Mouse (Mus musculus) adrenal gland (tissue): ENCODE data around the gene Slc25a1.
"Not testable (repeated sequence)": the region's sequence is repeated elsewhere in the genome, so short reads cannot be mapped to it uniquely, and the experiment has no call there.

ENCODE experiments used
- intact Hi-C: fragments of 180-260 bp; cut with DNase I; formaldehyde crosslinking; loops from one replicate; pipeline ENCODE4 v1.15.1; 2025
- long read RNA-seq, 2 experiments: library from polyadenylated mRNA; unstranded; transcript quantifications; one replicate each; pipeline ENCODE4 v2.0.0; 2020; ENCODE audit warnings: borderline replicate concordance in 1 of 2; ENCODE audit not compliant: insufficient replicate concordance in 1 of 2

Gene Slc25a1
- long read RNA-seq, experiment 1, transcript Slc25a1-201 (9 exons, 1,666 nt) = major isoform, 155 of 230 reads
- long read RNA-seq, experiment 1, partial matches to known transcripts = 16 of 230 reads
- long read RNA-seq, experiment 1, other reads (novel, unspliced or antisense) = 59 of 230 reads
- long read RNA-seq, experiment 2, transcript Slc25a1-201 (9 exons, 1,666 nt) = major isoform, 154 of 235 reads
- long read RNA-seq, experiment 2, partial matches to known transcripts = 5 of 235 reads
- long read RNA-seq, experiment 2, other reads (novel, unspliced or antisense) = 76 of 235 reads

DNA sequence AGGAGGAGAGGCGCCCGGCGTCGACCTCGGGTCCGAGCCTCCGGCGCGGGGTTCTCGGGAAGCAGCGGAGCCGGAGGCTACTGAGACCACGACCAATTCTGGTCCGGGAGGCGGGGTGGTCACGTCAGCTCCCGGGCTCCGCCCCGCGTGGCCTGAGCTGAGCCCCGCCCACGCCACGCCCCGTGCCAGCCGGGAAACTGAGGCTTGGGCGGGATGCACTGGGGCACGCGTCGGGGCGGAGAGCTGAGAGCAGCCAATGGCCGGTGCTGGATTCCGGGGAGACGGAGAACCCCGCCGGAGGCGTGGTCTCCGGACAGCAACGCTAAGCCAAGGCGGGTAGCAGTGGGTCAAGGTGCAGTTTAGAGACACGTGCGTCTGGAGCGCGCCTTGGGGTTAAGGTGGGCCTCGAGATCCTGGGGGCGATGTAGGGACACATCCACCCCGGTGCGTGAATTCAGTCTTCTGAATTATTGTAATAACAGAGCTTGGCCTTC is at the start of gene Slc25a1:
TSS of gene Slc25a1 (minus strand) at position 133 of the 494 bp plus-strand sequence.
- intact Hi-C loops = loop anchor here (5.0 kb wide), 1 partner anchor 59 kb away; no protein-coding TSS in a partner anchor

DNA sequence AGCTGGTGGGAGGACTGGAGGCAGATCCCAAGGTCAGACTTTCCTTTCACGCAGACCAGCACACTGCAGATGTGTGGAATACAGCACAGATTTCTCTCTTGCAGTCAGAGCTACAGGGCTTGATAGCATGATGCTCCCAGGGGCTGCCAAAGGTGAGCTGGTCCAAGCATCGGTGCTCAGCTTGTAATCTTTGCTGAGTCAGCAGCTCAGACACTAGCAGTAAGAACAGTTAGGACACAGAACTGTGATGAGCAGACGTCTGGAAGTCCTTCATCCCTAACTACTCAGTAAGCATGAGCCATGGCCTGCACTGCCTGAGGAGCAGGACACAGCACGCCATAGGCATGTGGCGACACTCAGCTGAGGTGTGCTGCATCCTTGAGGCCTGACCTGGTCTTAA is 43.8 kb upstream of the Slc25a1 start:
- intact Hi-C loops = no loop called here

DNA sequence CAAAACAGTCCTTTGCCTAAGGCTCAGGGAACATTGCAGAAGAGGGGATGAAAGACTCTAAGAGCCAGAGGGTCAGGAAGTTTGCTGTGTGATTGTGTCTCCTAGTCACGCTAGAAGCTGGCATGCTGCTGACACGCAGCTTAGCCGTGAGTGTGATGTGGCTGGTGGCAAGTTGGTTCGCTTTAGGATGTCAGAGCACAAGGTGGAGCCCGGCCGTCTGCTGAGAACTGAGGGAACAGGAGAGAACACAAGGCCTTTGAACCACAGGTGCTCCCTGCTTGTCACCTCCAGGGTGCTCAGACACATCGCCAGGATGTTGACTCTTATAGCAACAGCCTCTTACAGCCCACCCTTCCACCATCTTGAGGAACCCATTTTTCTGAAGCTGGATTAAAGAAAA is 34.1 kb upstream of the Slc25a1 start:
- intact Hi-C loops = no loop called here

DNA sequence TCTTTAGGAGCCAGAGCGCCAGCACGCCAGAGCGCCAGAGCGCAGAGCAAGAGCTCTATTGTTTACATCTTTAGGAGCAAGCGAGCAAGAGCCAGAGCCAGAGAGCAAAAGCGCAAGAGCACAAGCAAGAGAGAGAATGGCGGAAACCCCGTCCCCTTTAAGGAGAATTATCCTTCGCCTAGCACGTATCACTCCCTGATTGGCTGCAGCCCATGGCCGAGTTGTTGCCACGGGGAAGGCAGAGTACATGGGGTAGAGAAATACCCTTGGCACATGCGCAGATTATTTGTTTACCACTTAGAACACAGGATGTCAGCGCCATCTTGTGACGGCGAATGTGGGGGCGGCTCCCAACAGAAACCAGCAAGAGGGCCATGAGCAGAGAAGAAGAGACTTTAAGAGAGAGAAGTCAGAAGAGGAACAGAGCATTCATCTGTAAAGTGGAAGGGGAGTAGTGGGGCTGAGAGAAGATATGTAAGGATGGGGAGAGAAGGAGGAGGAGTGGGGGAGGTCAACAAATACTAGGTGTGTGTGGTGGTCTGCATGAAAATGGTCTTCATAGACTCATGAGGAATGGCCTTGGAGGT is 28.1 kb upstream of the Slc25a1 start:
- intact Hi-C loops = not testable (repeated sequence)

DNA sequence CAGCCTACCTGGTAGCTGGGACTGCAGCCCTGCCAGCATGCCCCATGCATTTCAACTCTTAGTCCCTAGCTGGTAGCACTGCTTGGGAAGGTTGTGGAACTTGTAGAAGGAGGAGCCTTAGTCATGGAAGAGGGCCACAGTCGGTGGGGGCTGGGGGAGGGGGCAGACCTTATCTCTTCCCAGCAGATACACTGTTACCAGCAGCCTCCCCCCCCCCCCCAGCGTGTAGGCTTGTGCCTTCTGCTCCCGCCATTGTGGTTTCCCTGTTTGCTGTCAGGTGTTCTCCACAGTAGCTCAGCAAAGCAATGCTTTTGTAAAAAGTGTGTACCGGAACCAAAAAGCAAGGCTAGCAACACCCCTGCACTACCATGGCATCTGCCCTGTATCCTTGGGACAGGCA is 23.6 kb upstream of the Slc25a1 start:
- intact Hi-C loops = no loop called here

DNA sequence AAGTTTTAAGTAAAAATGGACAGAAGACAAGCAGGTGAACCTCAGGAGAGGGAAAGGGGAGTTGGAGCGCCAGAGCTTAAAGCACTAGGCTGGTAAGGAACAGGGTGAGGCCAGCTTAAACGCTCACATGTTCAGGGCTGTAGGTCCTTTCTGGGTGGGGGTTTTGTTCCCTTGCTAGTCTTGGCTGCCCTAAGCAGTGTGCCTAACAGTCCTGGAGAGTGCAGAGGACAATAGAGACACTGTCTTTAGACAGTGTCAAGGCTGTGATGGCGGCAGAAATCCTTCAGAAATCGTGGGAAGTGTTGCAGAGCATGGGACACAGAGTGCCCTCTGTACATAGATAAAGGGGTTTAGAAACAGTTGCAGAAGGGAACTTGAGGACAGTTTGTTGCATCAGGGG is 22.0 kb upstream of the Slc25a1 start:
- intact Hi-C loops = no loop called here

DNA sequence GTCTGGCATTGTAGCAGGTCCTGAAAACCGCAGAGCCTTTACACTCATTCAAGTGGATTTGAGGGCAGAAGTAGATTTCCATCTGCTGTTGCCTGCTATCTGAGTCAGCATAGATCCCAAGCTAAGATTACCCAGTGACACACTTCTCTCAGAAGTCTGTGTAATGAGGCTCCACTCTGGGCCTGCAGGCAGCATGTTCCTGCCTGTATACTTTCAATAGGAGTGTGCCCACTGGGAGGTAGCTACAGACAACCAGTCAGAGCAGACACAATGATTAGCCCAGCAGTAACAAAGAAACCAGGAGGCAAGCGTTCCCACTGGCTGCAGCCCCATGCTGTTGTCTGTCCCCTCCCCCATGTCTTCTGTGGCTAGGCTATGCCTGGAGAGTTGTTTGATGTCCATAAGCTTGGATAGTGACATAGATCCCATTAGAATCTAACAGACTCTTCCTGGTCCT is 21.4 kb upstream of the Slc25a1 start:
- intact Hi-C loops = no loop called here

DNA sequence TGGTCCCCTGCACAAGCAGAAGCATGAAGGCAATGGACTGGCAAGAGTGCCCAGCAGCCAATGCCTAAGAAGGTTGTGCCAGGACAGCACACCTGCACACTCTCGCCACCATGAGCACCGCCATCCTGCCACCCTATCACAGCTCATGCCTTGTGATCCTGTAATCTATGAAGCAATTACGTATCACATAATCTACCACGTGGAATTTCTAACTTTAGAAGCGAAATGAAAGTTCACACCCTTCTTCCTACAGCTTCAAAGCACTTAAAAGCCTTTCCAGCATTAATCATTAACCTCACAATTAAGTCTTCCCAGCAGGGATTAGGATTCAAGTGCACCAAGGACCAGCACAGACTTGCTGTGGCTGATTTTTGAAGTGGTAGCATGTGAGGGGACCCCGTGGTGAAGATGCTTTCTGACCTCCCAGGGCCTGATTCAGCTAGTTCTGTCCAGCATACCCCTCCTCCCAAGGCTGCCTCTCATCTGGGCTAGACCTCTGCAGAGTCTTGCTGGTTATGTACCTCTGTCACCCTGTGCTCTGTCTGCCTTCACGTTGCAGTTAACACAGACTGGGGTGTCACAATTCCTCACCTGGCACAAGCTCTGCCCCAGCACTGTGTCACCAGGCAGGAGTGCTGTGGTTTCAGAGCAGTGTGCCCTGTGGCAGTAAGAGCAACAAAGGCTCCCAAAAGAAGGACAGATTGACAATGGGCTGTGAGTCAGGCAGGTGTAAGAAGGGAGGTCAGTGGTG is 17.2 kb upstream of the Slc25a1 start:
- intact Hi-C loops = no loop called here

DNA sequence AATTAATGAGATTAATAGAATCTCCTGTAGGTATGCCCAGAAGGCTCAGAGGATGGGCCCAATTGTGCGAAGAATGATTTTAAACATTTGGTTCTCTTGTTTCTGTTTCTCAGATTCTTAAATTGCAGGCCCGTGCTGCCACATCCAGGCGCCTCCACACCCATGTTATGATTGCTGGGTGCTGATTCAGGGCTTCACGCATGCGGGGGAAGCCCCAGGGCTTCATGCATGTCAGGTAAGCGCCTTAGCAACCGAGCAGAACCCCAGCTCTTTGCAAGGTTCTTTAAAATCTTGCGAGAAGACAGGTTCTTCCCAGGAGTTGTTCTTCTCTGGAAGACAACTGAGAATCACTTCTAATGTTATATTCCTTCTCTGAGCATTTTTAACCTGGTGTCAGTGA is 15.4 kb upstream of the Slc25a1 start:
- intact Hi-C loops = no loop called here

DNA sequence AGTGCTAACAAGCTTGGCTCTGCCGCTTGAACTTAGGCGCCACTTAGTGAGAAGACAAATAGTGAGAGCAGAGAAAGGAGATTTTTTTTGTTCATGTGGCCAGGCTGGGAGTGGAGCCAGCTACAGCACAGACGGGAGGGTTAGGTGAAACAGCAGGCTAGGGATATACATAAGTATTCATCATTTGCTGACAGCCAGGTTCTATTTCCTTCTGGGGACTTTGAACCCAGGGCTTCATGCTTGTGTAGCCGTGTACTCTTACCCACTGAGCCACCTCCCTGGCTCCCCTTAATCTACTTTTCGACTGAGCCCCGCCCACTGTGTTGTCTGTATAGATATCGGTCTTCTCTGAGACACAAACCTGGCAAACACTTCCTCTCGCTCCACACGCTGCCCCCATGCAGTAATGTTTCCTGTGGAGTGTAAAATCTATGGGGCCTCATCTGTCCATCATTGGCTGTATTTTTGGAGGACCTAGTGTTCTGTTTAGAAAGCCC is 11.3 kb upstream of the Slc25a1 start:
- intact Hi-C loops = no loop called here

DNA sequence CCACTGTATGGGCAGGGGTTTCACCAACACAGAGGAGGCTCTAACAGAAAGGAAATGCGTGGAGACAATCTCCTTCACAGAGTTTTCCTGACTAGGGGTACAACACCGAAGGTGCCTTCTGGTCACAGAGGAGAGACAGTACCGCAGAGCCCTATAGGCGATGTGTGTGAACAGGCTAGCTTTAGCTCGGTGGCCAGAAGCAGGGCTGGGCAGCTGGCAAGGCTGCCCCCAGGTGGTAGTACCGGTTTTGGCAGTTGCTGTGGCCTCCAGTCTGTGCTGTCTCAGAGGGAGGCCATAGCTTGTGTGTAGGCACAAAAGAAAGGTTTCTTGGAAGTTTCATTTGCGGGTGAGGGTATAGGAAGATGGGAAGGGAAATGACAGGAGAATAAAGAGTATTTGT is 10.8 kb upstream of the Slc25a1 start:
- intact Hi-C loops = no loop called here

DNA sequence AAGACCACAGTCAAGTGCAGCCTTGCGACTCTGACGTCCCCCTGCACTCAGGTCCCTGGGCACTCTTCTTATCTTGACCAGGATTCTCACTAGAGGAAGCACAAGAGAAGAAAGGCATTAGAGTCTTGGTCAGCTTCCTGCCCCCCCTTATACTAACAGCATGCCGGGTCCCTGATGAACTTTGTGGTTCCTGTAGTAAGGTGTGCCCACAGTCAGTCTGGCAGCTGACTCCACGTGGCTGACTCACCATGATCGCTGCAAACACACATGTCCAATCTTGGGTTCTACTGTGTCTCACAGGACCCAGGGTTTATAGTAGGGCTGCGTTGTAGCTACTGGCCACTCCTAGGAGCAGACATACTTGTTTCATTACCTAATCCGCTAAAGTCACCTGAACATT is 10.2 kb upstream of the Slc25a1 start:
- intact Hi-C loops = no loop called here

DNA sequence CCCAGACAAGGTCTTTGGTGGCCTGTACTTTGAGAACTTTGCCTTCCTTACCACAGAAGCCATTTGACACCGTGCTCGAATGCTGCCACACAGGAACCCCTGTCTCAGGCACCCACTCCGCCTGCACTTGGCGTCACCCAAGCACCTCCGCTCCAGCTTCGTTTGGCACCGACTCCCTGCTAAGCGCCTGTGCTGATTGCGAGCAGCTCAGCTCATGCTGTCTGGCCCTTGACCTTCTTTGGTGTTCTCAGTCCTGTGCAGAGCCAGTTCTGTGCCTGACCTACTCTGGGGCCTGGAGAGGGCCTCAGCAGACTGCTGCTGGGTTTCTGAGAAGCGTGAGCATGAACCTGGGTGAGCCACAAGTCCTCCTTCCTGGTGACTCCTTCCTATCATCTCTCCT is 8.8 kb upstream of the Slc25a1 start:
- intact Hi-C loops = no loop called here

DNA sequence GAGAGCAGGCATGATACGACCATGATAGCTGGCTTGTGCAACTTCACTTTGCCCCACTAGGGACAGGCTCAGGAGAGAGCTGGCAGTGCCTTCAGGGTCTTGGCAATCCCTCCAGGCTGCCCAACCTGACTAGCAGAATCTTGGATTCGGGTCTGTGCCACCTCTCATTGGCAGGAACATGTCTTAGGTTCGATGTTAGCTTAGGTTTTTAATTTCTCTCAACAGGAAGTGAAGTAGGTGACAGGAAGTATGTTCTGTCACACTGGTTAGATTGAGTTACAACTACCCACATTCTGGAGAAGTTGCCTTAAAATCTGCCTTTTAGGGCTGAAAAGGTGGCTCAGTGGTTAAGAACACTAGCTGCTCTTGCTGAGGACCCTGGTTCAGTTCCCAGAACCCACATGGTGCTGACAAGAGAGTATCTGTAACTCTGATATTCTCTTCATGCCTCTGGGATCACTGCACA is 6.5 kb upstream of the Slc25a1 start:
- intact Hi-C loops = no loop called here

DNA sequence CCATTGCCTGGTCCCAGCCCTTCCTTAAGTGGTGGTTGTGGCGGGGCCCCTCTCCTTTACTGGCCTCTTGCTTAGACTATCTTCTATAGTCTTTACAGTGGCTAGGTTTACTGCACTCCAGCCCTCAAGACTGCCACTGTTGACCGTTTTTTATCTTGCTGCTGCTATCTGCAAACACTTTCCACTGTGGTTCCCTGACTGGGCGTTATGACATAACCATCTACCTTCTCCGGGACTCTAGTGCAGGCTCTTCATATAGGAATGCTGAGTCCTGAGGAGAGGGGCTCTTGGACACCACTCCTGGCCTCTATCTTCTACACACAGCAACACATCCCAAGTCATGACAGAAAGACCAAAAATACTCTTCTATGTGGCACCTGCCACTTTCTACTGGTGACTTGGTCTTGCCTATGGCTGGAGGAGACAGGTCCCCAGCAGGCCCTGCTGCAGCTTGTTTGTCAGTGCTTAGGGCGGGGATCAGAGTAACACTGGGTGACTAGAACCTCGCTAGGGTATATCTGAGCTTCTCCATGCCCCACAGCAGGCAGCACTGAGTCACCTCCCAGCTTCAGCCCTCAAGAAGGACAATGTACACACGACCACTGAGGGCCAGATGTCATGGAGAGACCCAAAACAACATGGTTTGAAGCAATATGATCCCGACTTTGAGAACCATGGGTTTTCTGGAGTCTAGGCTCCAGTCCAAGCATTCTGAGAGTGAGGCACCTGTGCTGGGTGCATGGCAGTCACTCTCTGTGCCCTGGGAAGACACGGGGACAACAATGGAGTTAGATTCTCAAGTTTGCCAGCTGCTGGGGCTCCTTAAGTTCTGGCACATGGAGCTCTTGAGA is 5.8 kb upstream of the Slc25a1 start:
- intact Hi-C loops = no loop called here

DNA sequence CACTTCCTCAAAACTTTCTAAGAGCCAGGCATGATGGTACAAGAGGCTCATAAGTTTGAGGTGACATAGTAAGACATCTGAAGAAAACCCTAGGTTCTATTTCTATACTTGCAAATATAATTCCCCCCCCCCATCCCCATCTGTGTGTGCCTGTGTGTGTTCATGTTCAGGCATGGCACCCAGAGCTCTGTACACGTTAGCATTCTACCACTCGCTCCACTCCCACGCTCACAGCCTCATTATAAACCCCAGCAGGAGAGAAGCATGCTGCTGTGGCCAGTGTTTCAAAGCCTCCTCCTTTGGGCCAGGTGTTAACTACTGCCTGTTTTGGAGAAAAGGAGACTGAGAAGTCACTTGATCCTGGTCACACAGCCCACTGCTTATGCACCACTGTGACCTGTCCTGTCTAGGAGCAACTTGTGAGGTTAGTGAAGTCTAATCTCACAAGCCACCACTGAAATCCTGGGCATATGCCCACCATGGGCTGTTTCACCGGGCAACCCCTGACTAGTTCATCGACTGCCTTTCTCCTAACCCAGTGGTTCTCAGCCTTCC is 4.0 kb upstream of the Slc25a1 start:
- intact Hi-C loops = no loop called here

DNA sequence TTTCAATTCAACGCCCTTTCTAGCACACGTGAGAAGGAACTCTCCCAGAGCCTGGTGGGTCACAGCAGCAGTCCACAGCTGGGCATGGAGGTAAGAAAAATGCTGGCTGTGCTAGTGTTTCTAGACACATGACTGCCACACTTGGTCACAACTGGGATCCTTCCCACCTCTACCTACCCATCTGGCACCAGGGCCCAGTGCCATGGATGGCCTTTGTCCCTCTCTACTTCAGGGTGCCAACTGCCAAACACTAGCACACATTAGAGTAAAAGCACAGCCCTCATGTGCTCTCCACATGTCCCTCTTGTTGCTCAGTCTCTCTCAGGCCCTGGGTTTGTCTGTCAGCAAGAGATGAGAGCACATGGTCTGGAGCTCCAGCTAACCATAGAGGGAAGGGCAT is 1.6 kb upstream of the Slc25a1 start:
- intact Hi-C loops = loop anchor here (5.0 kb wide), 1 partner anchor 58 kb away; no protein-coding TSS in a partner anchor

DNA sequence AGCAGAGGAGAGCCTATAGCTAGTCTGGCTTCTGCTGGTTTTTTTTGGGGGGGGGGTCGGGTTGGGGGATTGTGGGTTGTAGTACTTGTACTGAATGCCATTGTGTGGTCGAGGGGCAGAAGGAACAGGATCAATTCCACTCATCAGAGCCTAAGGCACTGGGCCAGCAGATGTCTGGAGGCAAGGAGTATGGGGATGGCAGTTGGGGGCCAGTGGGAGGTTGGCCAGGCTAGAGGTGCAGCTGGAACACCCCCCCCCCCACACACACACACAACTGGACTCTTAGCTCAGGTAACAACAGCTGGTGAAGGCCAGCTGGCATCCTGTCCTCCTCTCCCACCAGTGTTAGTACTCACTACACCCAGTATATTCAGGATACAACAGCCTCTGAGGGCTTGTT is 1.2 kb upstream of the Slc25a1 start:
- intact Hi-C loops = loop anchor here (5.0 kb wide), 1 partner anchor 58 kb away; no protein-coding TSS in a partner anchor

DNA sequence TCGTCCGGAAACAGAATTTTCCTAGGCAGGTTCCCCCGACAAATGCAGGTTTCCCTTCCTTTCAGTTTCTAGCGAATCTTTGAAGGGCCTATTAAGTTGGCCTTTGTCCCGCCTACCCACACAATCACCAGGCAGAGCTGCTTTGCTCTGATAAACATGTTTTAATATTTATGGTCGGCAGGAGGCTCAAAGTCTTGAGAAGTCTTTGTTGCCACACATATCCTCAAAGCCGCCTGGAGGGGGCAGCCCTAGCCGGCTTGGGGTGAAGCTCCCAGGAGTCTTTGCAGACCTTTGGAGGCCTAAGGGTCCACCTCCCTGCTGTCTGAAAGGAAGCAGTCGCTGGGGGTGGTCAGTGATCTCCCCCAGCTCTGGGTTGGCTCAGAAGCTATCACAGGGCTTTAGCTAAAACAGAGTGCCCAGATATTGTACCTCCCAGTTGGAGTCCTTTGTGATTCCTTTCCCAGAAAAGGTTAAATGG is 647 bp upstream of the Slc25a1 start:
- intact Hi-C loops = loop anchor here (5.0 kb wide), 1 partner anchor 59 kb away; no protein-coding TSS in a partner anchor
